Mouse (Mus musculus) bone marrow, adult 2 months (tissue): ENCODE results near the gene Mtfr2. TPM values are rescaled to one million over a fixed set of nuclear protein-coding genes. Genes with fewer than 3 reads are reported as not detected.

Source experiments
- H3K27ac ChIP-seq: fragments of 200-500 bp; 2 replicates; pipeline ENCODE4 v1.5.1; 2012; ENCODE audit warnings: low read depth, mild to moderate bottlenecking, control low read depth, inconsistent platforms, low read length; ENCODE audit not compliant: control insufficient read depth, poor library complexity, insufficient read depth
- H3K4me1 ChIP-seq: fragments of 200-500 bp; 2 replicates; pipeline ENCODE4 v1.6.1; 2011; ENCODE audit warnings: low read length; ENCODE audit not compliant: control insufficient read depth, insufficient read depth
- H3K4me3 ChIP-seq: fragments of 200-500 bp; replicated peaks from 2 replicates; pipeline ENCODE3; 2011; ENCODE audit warnings: mild to moderate bottlenecking, low read depth, low read length, control low read depth; ENCODE audit not compliant: control insufficient read depth
- CTCF ChIP-seq: fragments of 200-500 bp; IDR thresholded peaks from 2 replicates; pipeline ENCODE4 v1.5.1; 2011; ENCODE audit warnings: low read length, control low read depth; ENCODE audit not compliant: control insufficient read depth, insufficient read depth
- POLR2A ChIP-seq: fragments of 200-500 bp; IDR thresholded peaks from 2 replicates; pipeline ENCODE4 v1.6.1; 2011; ENCODE audit warnings: low read depth, mild to moderate bottlenecking, control low read depth, low read length, borderline replicate concordance; ENCODE audit not compliant: control insufficient read depth
- WGBS: fragments of 180-500 bp; shearing (Covaris S2); methylation state at CpG from one replicate; pipeline ENCODE4 v1.1.7; 2018; 5-methylcytosine and 5-hydroxymethylcytosine counted together
- polyA plus RNA-seq: library from polyadenylated mRNA; stranded (reverse); fragments of >200 nt; gene quantifications from 2 replicates; pipeline ENCODE4 v1.2.4, GENCODE M21; 2011; ENCODE audit warnings: low replicate concordance; ENCODE audit not compliant: missing spikeins, insufficient read depth, insufficient read length

Gene Mtfr2
- polyA plus RNA-seq, 1 experiment, result 17.4 TPM

GRCm38 (mm10) chr10:20390568-20390967 lies 43.0 kb downstream of the Mtfr2 start:
- no peak for TF ChIP-seq CTCF
- no peak for TF ChIP-seq POLR2A
- 51% methylated on average over 3 of the region's 3 CpGs for WGBS
- Histone ChIP-seq H3K27ac (no peak overlapping the region), H3K4me1 (no peaks in the 10 kb centered on the region), H3K4me3 (no peak overlapping the region)

- no peak overlapping the region for H3K27ac ChIP-seq
- no peak overlapping the region for H3K4me3 ChIP-seq
- 82% methylated on average over 5 of the region's 5 CpGs for WGBS
- H3K4me1 ChIP-seq, result no peaks in the 10 kb centered on the region
- no peak for TF ChIP-seq CTCF
- no peak for TF ChIP-seq POLR2A
These were observed 47.2 kb downstream of the Mtfr2 start for GRCm38 (mm10) chr10:20394815-20395214.

GRCm38 (mm10) chr10:20395778-20396177 lies 48.2 kb downstream of the Mtfr2 start:
- no peaks in the 10 kb centered on the region for H3K4me1 ChIP-seq
- H3K4me3 ChIP-seq, result no peak overlapping the region
- TF ChIP-seq POLR2A, result no peak
- TF ChIP-seq CTCF, result no peak
- no peak overlapping the region for H3K27ac ChIP-seq
- 75% methylated on average over 3 of the region's 3 CpGs for WGBS

- TF ChIP-seq CTCF, result no peak
- no peak for TF ChIP-seq POLR2A
- WGBS, result 2% methylated on average over 6 of the region's 6 CpGs
- Histone ChIP-seq H3K27ac (no peak overlapping the region), H3K4me1 (no peaks in the 10 kb centered on the region), H3K4me3 (no peak overlapping the region)
These were observed 50.7 kb downstream of the Mtfr2 start for GRCm38 (mm10) chr10:20398224-20398623.

- TF ChIP-seq CTCF (no peak), POLR2A (no peak)
- Histone ChIP-seq H3K4me3 (no peak overlapping the region), H3K4me1 (no peaks in the 10 kb centered on the region), H3K27ac (no peak overlapping the region)
- 63% methylated on average over 12 of the region's 12 CpGs for WGBS
These were observed 51.2 kb downstream of the Mtfr2 start for GRCm38 (mm10) chr10:20398641-20399390.

GRCm38 (mm10) chr10:20400406-20400805 lies 52.8 kb downstream of the Mtfr2 start:
- TF ChIP-seq CTCF (no peak), POLR2A (no peak)
- WGBS, result 88% methylated on average over 15 of the region's 15 CpGs
- no peaks in the 10 kb centered on the region; the same call in 1 of the 2 replicates for H3K4me1 ChIP-seq
- H3K27ac ChIP-seq, result no peak overlapping the region
- no peak overlapping the region for H3K4me3 ChIP-seq

GRCm38 (mm10) chr10:20402941-20403340 lies 55.4 kb downstream of the Mtfr2 start:
- 83% methylated on average over 5 of the region's 5 CpGs for WGBS
- Histone ChIP-seq H3K4me3 (no peak overlapping the region), H3K27ac (no peak overlapping the region), H3K4me1 (no peaks in the 10 kb centered on the region; the same call in 1 of the 2 replicates)
- TF ChIP-seq CTCF (no peak), POLR2A (no peak)

- no peak overlapping the region for H3K4me3 ChIP-seq
- TF ChIP-seq POLR2A, result no peak
- TF ChIP-seq CTCF, result peak; percentile 56
- 65% methylated on average over 2 of the region's 2 CpGs for WGBS
- H3K4me1 ChIP-seq, result no peaks in the 10 kb centered on the region; the same call in 1 of the 2 replicates
- H3K27ac ChIP-seq, result no peak overlapping the region
These were observed 57.9 kb downstream of the Mtfr2 start for GRCm38 (mm10) chr10:20405471-20405870.
